Mouse (Mus musculus) hindbrain, postnatal 0 days (tissue): Measurements from ENCODE around the gene Morc2b. TPM values are rescaled to one million over a fixed set of nuclear protein-coding genes. Genes with fewer than 3 reads are reported as not detected.
"Not testable (repeated sequence)": the region's sequence is repeated elsewhere in the genome, so short reads cannot be mapped to it uniquely, and the experiment has no call there.

Experiments
- ATAC-seq: fragments of 200-750 bp; cut with Nextera tagmentation; 2 replicates; pipeline ENCODE4 v1.8.0; 2017; ENCODE audit warnings: mild to moderate bottlenecking, moderate TSS enrichment, moderate library complexity
- DNase-seq: peaks from one replicate; pipeline ENCODE4 v3.0.0-alpha.2; 2015; ENCODE audit warnings: low spot score
- H3K27ac ChIP-seq: fragments of 300-500 bp; sonication (generic); 2 replicates; pipeline ENCODE4 v1.5.1; 2014; ENCODE audit warnings: mild to moderate bottlenecking
- H3K27me3 ChIP-seq: fragments of 300-500 bp; sonication (generic); 2 replicates; pipeline ENCODE4 v1.6.1; 2014; ENCODE audit warnings: low read length, mixed read lengths; ENCODE audit not compliant: insufficient read depth
- H3K36me3 ChIP-seq: fragments of 300-500 bp; sonication (generic); 2 replicates; pipeline ENCODE4 v1.6.1; 2014; ENCODE audit warnings: low read length, mixed read lengths; ENCODE audit not compliant: insufficient read depth
- H3K4me1 ChIP-seq: fragments of 300-500 bp; sonication (generic); 2 replicates; pipeline ENCODE4 v1.6.1; 2014; ENCODE audit warnings: antibody characterized with exemption, low read length, mixed read lengths; ENCODE audit not compliant: insufficient read depth
- H3K4me2 ChIP-seq: fragments of 300-500 bp; sonication (generic); 2 replicates; pipeline ENCODE4 v1.6.1; 2014; ENCODE audit warnings: low read depth, mild to moderate bottlenecking, low read length, moderate library complexity, mixed read lengths
- H3K4me3 ChIP-seq: fragments of 300-500 bp; sonication (generic); 2 replicates; pipeline ENCODE4 v1.5.1; 2014; ENCODE audit warnings: low read length
- H3K9ac ChIP-seq: fragments of 300-500 bp; sonication (generic); replicated peaks from 2 replicates; pipeline ENCODE4 v1.6.1; 2014; ENCODE audit warnings: mild to moderate bottlenecking, low read length, moderate library complexity, mixed read lengths
- H3K9me3 ChIP-seq: fragments of 300-500 bp; sonication (generic); 2 replicates; pipeline ENCODE4 v1.6.1; 2016; ENCODE audit warnings: low read length, mixed read lengths
- CTCF ChIP-seq: IDR thresholded peaks from 2 replicates; pipeline ENCODE4 v1.5.1; 2016; ENCODE audit warnings: antibody characterized with exemption, control low read depth, low read depth
- WGBS: fragments of 180-500 bp; shearing (Covaris S2); extraction: QIAGEN DNeasy Blood & Tissue Kit; methylation state at CpG from one replicate; pipeline ENCODE4 v1.1.7; 2014; 5-methylcytosine and 5-hydroxymethylcytosine counted together
- polyA plus RNA-seq: library from polyadenylated mRNA; unstranded; fragments of >200 nt; fragmentation: Nextera tagmentation; extraction: Ambion mirVana; gene quantifications from 2 replicates; pipeline ENCODE4 v1.2.1, GENCODE M21; 2015
- total RNA-seq: library from RNA; depleted of rRNA; stranded (reverse); fragments of >200 nt; gene quantifications from 2 replicates; pipeline ENCODE4 v1.2.3, GENCODE M21; 2014; rRNA removed

The Morc2b gene
- total RNA-seq: 0.05 TPM in 1 of 2 replicates, not detected in the other
- polyA plus RNA-seq: 0.54 and 0.63 TPM in 2 replicates

DNA sequence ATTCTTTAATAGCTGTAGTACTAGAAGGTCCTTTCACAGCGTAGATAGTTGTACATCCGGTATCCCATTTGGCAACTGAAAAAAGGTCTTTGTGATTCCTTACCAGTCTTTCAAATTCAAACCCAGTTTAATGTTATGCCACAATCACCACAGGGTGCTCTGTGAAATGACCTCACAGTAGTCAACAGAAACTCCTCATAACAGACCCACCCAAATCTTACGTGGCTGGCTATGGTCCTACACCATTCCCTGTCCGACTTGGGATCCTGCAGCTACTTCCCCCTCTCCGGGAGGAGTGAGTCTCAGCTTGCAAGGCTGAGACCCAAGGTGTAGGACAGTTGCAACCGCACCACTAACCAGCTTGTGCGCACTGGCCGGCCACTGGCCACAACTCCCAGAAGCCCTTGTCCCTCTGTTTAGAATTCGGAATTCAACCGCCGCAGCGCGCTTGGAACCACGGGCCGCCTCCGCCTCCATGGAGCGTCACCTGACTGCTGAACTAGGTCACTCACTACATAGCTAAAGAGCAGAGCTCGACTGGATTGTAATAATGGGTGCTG is at the start of gene Morc2b:
TSS of gene Morc2b (minus strand) at position 423 of the 560 bp plus-strand sequence.
- no peaks in the 10 kb centered on the region for H3K36me3 ChIP-seq
- TF ChIP-seq CTCF: no peak
- H3K9me3 ChIP-seq: 0 out of 2 replicates have a peak, but pooled peaks cover 3% of the 10 kb centered on the region
- ATAC-seq (no peak), DNase-seq (no peak)
- H3K9ac ChIP-seq: no peak within 1 kb of the TSS
- H3K4me3 ChIP-seq: no peak within 1 kb of the TSS
- no peaks in the 10 kb centered on the region for H3K27me3 ChIP-seq
- H3K4me1 ChIP-seq: no peaks in the 10 kb centered on the region
- H3K4me2 ChIP-seq: no peak within 1 kb of the TSS
- no peak within 1 kb of the TSS for H3K27ac ChIP-seq
- 78% methylated on average over 18 of the region's 18 CpGs for WGBS

DNA sequence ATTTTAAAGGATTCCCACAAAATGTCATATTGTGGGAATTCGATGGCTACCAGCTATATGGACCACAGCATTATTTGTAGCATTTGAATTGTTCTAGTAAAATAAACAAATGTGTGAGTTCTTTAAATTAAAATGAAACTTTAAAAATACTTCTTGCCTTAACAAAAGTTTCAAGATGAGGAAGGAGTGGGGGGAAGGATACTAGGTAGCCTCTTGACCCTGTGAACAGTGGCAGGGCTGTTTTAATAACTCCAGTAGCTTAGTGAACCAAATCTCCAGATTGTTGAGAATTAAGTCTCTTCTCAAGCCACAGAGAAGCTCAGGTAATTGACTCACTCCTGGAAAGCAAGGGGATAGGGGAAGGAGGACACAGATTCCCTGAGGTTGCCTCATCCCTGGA is 28.7 kb upstream of the Morc2b start, which contains the start of gene Olfr55:
TSS of gene Olfr55 (plus strand) at position 301 of the 400 bp plus-strand sequence.
- 84% methylated on average over 1 of the region's 1 CpGs for WGBS
- not testable (repeated sequence) for H3K9ac ChIP-seq, H3K27me3 ChIP-seq, H3K4me3 ChIP-seq, H3K36me3 ChIP-seq, H3K27ac ChIP-seq, H3K9me3 ChIP-seq, H3K4me2 ChIP-seq, ATAC-seq, DNase-seq, H3K4me1 ChIP-seq

DNA sequence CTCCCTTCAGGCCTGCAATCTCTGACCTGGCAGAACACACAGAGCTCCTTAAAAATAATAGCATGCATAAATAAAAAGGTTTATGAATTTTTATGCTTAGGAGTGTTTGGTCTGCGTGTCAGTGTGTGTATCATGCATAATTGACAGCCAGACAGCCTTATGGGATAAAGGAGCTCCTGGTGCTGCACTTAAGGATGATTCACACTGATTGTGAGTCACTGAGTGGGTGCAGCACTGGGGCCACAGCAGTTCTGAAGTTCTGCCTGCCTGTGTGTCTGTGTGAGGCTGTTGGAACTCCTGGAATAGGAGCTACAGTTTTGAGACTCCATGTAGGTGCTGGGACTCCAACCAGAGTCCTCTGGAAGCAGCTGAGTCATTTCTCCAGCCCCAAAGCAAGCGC is 13.2 kb downstream of the Morc2b start:
- no peaks in the 10 kb centered on the region for H3K4me1 ChIP-seq
- TF ChIP-seq CTCF: no peak
- WGBS: 59% methylated on average over 2 of the region's 2 CpGs
- no peaks in the 10 kb centered on the region for H3K27me3 ChIP-seq
- DNase-seq (no peak), ATAC-seq (no peak)
- H3K27ac ChIP-seq: no peak overlapping the region
- no peaks in the 10 kb centered on the region for H3K36me3 ChIP-seq
- H3K9me3 ChIP-seq: no peaks in the 10 kb centered on the region
- H3K4me3 ChIP-seq: no peak overlapping the region
- no peak overlapping the region for H3K9ac ChIP-seq
- H3K4me2 ChIP-seq: no peak overlapping the region

DNA sequence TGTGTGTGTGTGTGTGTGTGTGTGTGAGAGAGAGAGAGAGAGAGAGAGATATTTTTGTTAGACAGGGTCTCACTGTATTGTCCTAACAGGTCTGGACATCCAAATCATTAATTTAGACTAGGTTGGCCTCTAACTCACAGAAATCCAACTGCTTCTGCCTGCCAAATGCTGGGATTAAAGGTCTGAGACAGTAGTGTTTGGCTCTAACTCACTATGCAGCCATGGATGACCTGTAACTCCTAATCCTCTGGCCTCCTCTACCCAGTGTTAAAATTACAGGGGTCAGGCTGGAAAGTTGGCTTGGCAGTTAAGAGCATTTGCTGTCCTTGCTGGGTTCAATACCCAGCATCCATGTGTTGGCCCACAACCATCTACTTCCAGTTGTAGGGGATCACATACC is 14.9 kb downstream of the Morc2b start:
- DNase-seq: no peak

DNA sequence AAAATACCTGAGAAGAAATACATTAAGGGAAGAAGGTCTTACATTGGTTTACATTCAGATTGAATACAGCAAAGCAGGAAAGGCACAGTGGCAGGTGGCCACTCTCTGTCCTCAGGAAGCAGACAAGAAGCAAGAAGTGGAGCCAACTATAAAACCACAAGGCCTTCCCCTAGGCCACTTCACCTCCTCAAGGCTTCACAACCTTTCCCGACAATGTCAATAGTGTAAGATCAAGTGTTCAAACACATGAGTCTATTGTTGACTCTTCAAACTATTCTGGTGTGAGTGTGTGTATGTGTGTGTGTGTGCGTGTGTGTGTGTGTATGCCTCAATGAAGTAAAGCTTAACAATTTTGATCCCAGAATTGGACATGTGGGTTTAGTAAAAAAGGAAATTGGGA is 42.1 kb downstream of the Morc2b start:
- no peak for TF ChIP-seq CTCF
- Histone ChIP-seq H3K27me3 (no peaks in the 10 kb centered on the region), H3K27ac (no peak overlapping the region), H3K4me3 (no peak overlapping the region), H3K4me1 (0 out of 2 replicates have a peak, but pooled peaks cover 4% of the 10 kb centered on the region), H3K9ac (no peak overlapping the region), H3K4me2 (no peak overlapping the region), H3K9me3 (no peaks in the 10 kb centered on the region), H3K36me3 (no peaks in the 10 kb centered on the region)
- ATAC-seq (no peak), DNase-seq (no peak)
- WGBS: 86% methylated on average over 2 of the region's 2 CpGs

More for the DNA sequence above, 14.9 kb downstream of the Morc2b start:
- H3K4me2 ChIP-seq: no peak overlapping the region
- H3K27me3 ChIP-seq: no peaks in the 10 kb centered on the region
- H3K27ac ChIP-seq: no peak overlapping the region
- no peaks in the 10 kb centered on the region for H3K4me1 ChIP-seq
- H3K9me3 ChIP-seq: no peaks in the 10 kb centered on the region
- no peak overlapping the region for H3K4me3 ChIP-seq
- ATAC-seq: no peak
- H3K9ac ChIP-seq: no peak overlapping the region
- no peak for TF ChIP-seq CTCF
- no peaks in the 10 kb centered on the region for H3K36me3 ChIP-seq

DNA sequence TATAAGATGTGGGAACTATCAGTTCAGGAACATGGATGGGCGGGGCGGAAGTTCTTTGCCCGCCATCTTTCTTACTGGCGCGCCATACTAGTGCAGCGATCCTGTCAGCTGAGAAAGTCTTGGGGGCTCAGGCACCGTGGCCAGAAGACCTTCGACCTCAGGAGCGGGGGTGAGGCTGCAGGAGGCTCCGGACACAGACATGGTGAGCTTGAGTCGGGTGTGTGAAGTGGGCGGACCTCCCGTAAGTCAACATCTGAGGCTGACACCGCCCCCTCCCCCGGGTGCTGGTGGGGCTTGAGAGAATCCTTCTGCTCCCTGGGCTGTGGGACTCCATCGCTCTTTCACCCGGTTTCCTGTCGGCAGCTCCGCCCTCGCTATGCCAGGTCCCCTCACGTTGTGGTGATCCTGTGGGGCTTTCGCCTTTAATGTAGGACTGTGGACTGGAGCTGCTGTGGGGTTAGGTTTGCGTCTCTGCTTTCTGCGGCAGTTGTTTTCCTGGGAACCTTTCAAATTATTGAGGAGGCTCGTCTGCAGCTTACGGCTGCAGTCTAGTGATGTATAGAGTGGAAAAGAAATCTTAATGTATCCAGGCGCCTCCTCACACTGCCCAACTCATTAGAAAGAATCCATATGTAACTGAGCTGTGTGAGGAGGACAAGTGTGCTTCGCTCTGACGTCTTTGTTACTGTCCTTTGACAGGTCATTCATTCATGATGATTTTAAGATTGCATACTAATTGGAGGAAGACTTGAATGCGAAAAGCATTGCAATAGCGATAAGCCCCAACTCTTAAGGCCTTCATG is 46.9 kb downstream of the Morc2b start:
- no peak for TF ChIP-seq CTCF
- Histone ChIP-seq H3K9ac (peak overlapping the region; percentile 76), H3K4me2 (peak overlapping the region; percentile 84), H3K4me1 (0 out of 2 replicates have a peak, but pooled peaks cover 4% of the 10 kb centered on the region), H3K27ac (peak overlapping the region; percentile 91), H3K4me3 (peak overlapping the region; percentile 52), H3K36me3 (no peaks in the 10 kb centered on the region), H3K9me3 (no peaks in the 10 kb centered on the region), H3K27me3 (no peaks in the 10 kb centered on the region)
- DNase-seq (peak; percentile 89), ATAC-seq (peak; percentile 82)
- WGBS: 2% methylated on average over 31 of the region's 31 CpGs

DNA sequence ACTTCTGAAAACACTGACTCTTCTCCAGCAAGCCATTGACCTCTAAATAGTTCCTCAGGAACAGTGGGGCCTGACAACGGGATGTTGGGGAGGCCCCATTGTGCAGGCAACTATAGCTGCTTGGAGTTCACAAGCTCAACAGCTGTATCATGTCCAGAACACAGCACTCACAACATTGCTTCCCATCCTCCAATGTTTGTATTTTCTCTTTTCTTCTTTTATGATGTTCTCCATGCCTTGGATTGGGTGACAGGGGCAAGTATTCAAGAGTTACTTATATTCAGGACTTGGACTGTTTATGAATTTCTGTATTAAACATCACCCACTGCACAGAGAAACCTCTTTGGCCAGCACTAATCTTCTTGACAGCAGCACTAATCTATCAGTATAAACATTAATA is 47.9 kb downstream of the Morc2b start:
- ATAC-seq: no peak
- H3K9me3 ChIP-seq: no peaks in the 10 kb centered on the region
- no peak for DNase-seq
- H3K36me3 ChIP-seq: no peaks in the 10 kb centered on the region
- no peak overlapping the region for H3K4me3 ChIP-seq
- no peak overlapping the region for H3K9ac ChIP-seq
- H3K4me2 ChIP-seq: peak overlapping the region; percentile 84
- WGBS: 42% methylated on average over 1 of the region's 1 CpGs
- 0 out of 2 replicates have a peak, but pooled peaks cover 4% of the 10 kb centered on the region for H3K4me1 ChIP-seq
- no peaks in the 10 kb centered on the region for H3K27me3 ChIP-seq
- no peak overlapping the region for H3K27ac ChIP-seq
- TF ChIP-seq CTCF: no peak
